Mouse (Mus musculus): Measurements from ENCODE around the gene Iffo1.

The Iffo1 gene

DNA sequence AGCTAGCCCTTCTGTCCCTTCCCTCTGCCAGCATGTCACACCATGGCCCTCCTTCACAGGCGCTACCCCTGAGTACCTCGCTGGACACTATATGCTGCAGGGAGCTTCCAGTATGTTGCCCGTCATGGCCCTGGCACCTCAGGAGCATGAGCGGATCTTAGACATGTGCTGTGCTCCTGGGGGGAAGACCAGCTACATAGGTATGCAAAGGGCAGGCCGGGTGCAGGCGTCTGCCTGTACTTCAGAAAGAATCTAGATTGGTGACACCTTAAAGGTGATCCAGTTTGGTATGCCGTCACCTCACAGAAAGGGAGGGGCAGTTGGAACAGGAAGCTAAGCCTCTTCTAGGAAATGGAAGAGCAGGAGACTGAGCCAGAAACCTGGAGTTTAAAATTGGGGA lies 5.3 kb upstream of the Iffo1 start:
- DNase-seq (ENCODE audit: extremely low read depth, low read depth, low spot score) = no peak

DNA sequence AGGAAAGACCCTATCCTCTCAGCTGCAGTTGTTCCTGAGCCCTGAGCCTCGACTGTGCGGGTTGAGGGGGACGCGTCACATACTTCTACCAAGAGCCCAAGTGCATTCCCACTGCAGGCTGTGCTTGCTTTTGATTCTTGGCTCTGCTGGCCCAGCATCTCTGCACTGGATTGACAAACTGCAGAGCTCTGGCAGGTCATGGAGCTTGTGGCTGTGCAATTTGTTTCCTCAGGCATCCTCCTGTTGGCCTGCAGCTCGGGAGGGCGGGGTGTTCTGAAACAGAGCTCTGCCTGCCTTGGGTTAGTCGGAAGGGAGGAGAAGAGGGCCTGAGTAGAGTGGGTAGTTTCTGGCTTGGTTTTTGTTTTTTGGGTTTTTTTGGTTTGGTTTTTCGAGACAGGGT lies 2.6 kb upstream of the Iffo1 start:
- no peak for DNase-seq (ENCODE audit: extremely low read depth, low read depth, low spot score)

DNA sequence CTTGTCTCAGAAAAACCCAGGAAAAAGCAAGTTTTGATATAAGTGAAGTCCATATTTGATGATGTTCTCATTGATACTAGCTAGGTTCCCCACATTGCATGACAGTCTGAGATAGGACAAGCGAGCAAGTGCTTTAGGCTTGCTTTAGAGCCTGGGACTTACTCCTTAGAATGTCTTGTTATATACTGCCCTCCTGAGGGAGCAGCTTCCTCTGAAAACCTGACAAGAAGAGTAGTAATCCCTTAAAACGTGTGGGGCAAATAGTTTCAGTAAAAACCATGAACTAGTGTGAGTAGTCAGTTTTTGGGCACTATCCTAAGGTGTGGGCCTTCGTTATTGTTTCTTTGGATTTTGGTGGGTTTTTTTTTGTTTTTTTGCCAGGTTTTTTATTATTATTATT lies 1.9 kb upstream of the Iffo1 start:
- DNase-seq (ENCODE audit: extremely low read depth, low read depth, low spot score) = no peak

DNA sequence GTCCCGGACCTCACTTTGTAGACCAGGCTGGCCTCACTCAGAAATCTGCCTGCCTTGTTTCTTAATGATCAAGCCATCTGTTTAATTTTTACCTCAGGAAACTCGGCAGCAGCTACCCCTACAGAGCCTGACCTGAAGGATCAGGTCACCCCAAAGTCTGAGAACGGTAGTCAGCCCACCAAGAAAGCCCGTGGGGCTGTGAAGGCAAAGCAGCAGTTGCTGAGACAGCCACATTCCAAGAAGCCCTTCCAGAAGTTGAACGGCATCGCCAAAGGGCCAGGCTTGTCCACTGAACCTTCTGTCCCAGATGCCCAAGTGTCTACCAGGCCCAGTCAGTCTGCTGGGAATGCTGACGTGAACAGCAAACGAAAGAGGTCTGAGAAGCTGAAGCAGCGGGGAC lies 1.1 kb upstream of the Iffo1 start:
- no peak for DNase-seq (ENCODE audit: extremely low read depth, low read depth, low spot score)

DNA sequence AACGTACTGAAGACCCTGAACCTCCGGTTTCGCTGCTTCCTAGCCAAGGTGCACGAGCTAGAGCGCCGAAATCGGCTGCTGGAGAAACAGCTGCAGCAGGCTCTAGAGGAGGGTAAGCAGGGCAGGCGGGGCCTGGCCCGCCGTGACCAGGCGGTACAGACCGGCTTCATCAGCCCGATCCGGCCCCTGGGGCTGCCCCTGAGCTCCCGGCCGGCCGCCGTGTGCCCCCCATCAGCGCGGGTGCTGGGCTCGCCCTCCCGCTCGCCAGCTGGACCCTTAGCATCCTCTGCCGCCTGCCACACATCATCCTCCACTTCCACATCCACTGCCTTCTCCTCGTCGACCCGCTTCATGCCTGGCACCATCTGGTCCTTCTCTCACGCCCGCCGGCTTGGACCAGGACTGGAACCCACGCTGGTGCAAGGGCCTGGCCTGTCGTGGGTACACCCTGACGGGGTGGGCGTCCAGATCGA lies 474 bp downstream of the Iffo1 start:
- DNase-seq (ENCODE audit: extremely low read depth, low read depth, low spot score) = no peak

DNA sequence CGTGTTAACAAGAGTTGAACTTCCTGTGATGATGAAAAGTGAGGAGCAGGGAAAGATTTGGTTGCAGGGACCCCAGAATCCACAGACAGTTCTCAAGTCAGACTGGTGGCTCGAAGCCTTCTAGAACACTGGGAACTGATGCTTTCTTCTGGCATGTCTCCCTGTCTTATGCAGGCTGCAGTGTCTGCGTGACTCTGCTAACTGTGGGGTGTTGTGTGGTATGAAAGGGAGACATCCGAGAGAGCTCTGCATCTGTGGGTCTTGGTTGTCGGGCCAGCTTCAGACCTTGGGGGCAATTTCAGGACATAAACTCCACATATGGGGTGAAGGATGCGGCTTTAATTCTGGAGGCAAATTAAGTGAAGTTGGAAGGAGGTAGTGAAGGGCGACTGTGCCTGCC lies 1.1 kb downstream of the Iffo1 start:
- DNase-seq (ENCODE audit: extremely low read depth, low read depth, low spot score) = no peak

DNA sequence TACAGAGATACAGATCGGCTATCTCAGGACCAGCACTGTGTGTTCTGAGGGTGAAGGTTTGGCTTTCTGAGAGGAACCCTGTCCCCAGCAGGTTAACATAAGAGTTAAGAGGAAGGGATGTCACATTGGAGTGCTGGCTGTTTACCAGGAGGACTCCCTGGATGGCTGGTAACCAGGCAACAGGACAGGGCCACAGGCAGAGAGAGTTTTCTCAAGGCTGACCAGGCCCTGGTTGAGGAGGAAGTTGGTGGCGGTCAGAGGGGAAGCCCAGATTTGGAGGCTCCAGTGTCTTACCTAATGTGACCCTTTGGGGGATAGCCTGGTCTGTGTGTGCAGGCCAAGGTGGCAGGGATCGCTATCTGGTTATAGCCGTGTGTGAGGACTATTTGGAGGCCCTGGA lies 1.8 kb downstream of the Iffo1 start:
- no peak for DNase-seq (ENCODE audit: extremely low read depth, low read depth, low spot score)

DNA sequence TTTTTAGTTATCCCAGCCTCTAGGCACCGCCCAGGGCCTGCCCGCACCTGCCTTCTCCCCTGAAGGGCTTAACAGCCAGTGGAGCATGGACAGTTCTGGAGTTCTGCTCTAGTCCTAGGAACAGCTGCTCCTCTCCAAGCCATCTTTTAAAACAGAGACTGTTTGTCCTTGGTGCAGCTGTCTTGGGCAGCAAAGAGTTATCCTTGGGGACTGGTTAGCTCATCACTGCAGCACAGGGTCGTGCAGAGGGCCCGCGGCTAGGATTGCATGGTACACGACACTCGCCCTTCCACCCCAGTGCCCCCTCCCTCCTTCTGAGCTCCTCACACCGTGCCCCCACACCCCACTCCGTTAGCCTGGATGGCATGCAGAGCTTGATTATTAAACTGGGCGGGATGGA lies 2.3 kb downstream of the Iffo1 start:
- DNase-seq (ENCODE audit: extremely low read depth, low read depth, low spot score) = no peak

DNA sequence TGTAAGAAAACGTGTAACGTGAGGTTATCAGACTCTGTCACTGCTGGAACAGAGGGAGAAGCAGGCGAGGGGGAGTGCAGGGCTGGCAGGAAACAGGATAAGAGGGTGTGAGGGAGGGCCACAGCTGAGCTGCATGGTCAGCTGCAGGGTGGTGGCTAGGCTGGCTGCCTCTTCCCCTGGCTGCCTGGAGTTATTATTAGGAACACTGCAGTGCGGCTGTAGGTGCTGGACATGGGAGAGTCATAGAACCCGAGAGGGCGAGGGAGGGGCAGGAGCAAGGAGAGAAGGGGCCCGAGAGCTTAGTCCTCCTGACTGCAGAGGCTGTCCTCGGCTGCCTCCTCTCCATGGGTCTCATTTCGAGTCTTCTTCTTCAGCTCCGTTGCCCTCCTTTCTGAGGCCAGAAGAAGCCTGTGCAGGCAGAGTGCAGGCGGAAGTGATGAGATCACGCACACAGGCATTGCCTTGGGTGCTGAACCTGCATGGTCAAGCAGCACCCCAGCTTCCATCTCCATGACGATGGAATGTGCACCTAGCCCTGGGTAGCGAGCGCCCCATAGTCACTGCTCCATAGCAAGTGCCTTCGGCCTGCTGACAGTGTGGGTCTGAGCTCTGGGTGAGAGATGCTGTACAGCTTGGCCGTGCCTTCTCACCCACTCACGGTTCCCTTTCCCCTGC lies 3.3 kb downstream of the Iffo1 start:
- DNase-seq (ENCODE audit: extremely low read depth, low read depth, low spot score) = no peak

DNA sequence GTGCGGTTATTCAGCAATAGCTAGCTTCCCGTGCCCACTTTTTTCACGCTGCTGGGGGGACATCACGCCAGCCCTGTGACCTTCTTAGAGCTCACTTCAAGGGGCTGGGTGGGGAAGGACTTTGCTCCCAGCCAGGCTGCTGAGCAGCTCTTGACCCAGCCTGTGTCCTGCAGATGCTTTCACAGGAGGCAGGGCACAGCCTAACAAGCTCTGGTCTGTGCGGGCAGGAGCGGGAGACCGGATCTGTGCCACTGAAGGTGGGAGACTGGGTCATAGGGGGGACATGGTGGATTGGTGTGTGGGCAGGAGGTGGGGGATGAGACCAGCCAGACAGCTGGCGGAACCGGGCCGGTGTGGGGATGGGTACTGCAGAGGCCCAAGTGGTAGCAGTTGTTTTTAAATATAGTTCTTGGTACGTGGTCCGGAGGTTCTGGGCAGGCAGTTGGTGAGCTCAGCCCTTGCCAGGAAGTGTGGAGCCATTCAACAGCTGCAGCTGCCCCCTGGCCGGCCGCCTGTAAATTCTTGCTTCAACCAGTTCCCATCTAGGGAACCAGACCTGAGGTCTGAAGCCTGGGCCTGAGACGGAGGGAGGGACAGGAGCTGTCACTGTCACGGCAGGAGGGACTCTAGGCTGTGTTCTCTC lies 4.0 kb downstream of the Iffo1 start:
- DNase-seq (ENCODE audit: extremely low read depth, low read depth, low spot score) = no peak

DNA sequence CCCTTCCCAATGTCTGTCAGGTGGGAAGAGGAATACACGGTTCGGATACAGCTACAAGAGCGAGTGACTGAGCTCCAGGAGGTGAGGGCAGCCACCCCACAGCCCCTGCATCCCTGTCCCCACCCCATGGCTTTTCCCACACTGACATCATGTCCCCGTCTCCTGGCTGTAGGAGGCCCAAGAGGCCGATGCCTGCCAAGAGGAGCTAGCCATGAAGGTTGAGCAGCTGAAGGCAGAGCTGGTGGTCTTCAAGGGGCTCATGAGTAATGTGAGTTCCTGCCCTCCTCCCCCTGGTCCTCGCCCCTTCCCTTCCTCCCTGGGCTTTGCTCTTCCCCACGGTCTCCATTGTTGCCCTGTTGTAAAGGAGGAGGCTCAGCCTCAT lies 4.5 kb downstream of the Iffo1 start:
- no peak for DNase-seq (ENCODE audit: extremely low read depth, low read depth, low spot score)

DNA sequence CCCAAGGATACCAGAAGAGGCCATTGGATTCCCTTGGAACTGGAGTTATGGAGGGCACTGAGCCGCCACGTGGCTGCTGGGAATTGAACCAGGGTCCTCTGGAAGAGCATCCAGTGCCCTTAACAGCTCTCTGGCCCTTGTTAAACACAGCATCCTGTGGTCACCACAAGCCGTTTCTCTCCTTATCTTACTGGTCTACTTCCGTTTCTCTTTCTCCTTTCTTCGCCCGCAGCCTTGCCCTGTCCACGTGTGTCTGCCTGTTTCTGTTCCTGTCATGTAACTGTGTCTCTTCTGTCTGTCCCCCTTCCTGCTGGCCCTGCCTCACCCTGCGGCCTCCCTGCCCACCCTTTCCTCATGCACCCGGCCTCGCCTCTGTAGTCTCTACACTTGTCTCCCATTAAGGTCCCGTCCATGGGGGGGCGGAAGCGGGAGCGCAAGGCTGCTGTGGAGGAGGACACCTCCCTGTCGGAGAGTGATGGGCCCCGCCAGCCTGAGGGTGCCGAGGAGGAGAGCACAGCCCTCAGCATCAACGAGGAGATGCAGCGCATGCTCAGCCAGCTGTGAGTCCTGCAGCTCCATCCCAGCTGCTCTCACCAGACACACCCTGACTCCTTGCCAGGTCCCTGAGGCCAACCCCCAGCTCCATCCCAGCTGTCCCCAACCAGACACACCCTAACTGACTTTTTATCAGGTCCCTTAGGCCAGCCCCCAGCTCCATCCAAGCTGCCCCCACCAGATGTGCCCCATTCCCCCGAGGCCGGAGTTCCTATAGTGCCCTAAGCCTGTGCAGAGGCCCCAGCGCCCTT lies 7.4 kb downstream of the Iffo1 start:
- DNase-seq (ENCODE audit: extremely low read depth, low read depth, low spot score) = no peak

DNA sequence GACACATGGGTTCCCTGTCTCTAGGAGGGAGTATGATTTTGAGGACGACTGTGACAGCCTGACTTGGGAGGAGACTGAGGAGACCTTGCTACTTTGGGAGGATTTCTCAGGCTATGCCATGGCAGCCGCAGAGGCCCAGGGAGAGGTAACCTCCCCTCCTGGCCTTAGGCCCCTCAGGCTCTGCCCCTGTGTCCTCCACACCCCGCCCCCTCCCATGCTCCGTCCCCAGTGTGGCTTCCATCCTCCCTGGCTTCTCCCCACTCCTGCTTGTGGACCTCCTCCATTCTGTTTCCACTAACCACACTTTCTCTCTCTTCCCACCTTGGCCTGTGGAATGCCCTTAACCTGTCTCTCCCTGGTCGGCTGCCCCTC lies 8.0 kb downstream of the Iffo1 start:
- DNase-seq (ENCODE audit: extremely low read depth, low read depth, low spot score) = no peak

DNA sequence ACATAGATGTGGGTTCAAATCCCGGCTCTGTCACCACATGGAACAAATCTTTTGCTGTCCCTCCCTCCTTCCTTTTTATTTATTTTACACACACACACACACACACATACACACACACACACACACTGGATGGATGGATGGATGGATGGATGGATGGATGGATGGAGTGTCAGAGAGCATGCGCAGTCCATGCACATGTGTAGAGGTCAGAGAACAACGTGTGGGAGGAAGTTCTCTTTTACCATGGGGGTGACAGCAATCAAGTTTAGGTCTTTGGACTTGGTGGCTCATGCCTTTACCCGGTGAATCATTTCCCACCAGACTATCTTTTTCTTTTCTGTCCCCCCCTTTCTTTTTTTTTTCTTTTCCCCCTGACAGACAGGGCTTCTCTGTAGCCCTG lies 8.6 kb downstream of the Iffo1 start:
- DNase-seq (ENCODE audit: extremely low read depth, low read depth, low spot score) = no peak

DNA sequence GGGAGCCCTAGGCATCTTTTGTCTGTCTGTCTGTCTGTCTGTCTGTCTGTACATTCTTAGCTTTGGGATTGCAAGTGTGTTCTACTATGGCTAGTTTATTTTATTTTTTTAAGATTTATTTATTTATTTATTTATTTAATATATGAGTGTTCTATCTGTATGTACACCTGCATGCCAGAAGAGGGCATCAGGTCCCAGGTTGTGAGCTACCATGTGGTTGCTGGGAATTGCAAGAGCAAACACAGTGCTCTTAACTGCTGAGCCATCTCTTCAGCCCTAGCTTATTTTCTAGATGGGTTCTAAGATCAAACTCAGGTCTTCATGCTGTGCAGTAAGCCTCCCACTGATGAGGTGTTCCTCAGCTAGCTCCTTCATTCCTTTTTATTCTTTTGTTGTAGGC lies 9.5 kb downstream of the Iffo1 start:
- no peak for DNase-seq (ENCODE audit: extremely low read depth, low read depth, low spot score)

DNA sequence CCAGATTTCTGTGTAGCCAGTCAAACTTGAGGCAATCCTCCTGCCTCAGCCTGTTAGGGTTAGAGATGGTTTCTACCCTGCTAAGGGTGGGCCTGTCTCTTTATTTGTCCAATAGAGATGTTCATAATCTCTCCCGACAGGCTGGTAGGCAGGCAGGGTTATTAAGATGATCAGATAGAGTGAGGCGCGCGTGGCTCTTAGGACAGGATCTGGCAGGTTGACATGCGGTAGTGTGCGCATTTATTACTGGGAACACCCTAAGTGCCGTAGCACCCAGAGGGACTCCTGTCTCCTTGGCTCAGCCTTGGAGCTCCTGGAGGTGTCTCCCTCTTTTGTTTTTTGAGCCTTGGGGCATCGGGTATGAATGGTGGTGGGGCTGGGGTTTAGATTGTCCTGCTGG lies 10.2 kb downstream of the Iffo1 start:
- DNase-seq (ENCODE audit: extremely low read depth, low read depth, low spot score) = no peak

DNA sequence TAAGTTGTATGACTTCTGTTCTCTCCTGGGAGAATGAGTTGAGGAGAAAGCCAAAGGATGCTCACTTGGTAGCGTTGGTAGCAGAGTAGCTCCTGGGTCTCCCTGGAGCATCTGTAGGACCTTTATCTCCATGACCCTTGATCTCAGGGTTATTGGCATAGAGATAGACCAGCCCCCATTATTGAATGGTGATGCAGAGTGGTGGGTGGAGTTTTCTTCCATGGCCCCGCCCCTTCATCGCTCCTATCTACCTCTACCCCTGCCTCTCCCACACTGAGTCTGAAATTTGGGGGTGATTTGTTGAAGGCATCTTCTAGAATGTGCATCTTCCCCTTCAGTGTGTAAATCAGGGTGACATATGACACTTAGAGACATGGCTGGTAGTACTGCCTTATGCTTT lies 11.4 kb downstream of the Iffo1 start:
- DNase-seq (ENCODE audit: extremely low read depth, low read depth, low spot score) = no peak

DNA sequence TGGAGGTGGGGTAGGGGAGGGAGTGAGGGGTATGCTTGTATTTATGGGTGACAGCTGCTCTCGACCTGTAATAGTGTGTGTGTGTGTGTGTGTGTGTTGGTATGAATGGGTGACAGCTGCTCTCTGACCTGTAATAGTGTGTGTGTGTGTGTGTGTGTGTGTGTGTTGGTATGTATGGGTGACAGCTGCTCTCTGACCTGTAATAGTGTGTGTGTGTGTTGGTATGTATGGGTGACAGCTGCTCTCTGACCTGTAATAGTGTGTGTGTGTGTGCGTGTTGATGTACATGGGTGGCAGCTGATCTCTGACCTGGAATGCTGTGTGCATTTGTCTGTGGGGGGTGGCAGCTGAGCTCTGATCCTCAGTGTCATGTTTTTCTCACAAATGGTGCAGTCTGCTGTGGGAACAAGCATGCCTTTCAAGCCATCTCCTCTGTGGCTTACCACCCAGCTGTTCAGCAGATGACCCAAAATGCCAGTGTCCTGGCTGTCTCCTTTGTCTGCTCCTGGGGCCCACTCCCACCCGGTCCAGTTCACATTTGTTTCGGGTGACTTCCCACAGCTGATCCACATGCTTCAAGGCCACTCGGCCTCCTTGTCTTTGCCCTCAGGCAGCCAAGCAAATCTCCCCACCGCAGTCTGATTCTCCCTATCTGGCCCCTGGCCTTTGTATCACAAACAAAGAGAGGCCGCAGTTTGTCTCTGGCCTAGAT lies 12.0 kb downstream of the Iffo1 start:
- DNase-seq (ENCODE audit: extremely low read depth, low read depth, low spot score) = no peak

DNA sequence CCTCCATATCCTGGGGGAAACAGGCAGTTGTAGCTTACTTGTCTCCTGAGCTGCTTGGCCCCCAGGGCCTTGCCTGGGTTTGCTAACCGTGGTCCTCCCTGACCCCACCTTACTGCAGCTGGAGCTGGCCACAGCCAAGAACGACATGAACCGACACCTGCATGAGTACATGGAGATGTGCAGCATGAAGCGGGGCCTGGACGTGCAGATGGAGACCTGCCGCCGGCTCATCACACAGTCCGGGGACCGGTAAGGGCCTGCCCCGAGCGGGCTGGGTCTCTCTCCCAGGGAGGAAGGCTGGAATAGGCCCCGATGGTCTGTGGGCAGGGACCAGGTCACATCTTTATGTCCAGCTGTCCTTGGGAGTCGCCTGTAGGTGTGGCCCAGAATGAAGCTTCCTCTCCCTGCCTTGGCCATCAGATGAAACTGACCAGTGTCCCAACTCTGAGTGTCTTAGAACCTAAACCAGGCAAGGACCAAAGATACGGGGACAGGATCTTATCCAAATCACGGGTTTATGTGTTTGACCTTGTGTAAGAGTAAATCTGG lies 14.0 kb downstream of the Iffo1 start:
- no peak for DNase-seq (ENCODE audit: extremely low read depth, low read depth, low spot score)

DNA sequence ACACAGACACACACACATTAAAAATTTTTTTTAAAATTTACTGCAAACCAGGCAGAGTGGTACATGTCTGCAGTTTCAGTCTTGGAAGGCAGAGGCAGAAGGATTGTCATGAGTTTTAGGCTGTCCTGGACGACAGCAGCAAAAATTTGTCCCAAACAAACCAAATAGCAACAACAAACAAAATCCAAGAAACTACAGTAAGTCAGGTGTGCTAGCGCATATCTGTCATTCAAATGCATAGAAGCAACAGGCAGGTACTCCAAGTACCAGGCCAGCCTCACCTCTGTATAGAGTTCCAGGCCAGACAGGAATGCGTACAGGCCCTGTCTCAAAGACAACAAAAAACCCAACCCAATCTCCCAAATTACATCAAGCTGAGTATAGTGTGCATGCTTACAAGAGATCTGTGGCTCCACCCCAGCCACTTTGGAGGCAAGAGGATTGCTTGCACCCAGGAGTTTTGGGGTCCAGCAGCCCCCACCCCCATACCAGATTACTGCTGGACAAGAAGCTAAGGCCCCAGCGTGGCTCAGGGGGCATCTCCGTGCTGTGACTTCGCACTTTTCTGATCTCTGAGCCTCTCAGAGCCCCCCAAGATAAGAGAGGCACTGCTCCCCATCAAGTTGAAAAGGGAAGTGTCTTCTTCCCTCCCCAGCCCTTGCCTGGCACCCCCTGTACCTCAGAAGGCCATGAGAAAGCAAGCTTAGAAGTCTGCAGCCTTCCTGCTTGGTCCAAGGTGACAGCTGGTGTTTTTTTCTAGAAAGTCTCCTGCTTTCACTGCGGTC lies 14.9 kb downstream of the Iffo1 start:
- no peak for DNase-seq (ENCODE audit: extremely low read depth, low read depth, low spot score)

DNA sequence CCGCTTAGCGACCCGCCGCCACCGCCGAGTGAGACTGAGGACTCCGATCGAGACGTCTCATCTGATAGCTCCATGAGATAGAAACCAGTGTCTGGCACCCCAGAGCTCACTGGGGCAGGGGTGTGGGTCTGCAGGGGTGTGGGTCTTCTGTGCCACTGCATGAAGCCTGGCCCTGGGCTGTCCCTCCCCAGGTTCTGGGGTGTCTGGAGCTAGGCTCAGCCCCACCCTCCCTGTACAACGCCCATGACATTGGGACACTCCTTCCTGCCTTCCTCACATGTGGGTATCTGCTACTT lies 15.5 kb downstream of the Iffo1 start:
- DNase-seq (ENCODE audit: extremely low read depth, low read depth, low spot score) = no peak
